Mouse (Mus musculus) layer of hippocampus, adult 2 months (tissue): ENCODE measurements around the gene Lat. TPM values are rescaled to one million over a fixed set of nuclear protein-coding genes. Genes with fewer than 3 reads are reported as not detected.

ENCODE experiments used
- DNase-seq, 2 experiments: peaks; one replicate each; pipeline ENCODE4 v3.0.0; 2022; ENCODE audit warnings: low spot score in 2 of 2
- H3K27ac ChIP-seq: fragments of 200-600 bp; 2 replicates; pipeline ENCODE4 v1.8.1; 2022
- H3K4me3 ChIP-seq: fragments of 200-600 bp; 2 replicates; pipeline ENCODE4 v1.8.1; 2022; ENCODE audit warnings: mild to moderate bottlenecking
- CTCF ChIP-seq: fragments of 200-600 bp; conservative IDR thresholded peaks from 2 replicates; pipeline ENCODE4 v1.8.1; 2022; ENCODE audit warnings: antibody characterized with exemption, mild to moderate bottlenecking, moderate library complexity
- total RNA-seq, 2 experiments: library from RNA; stranded (reverse); gene quantifications; 2 replicates each; pipeline ENCODE4 v1.2.3; 2021

Gene Lat
- total RNA-seq, 2 experiments from 2014 or later, result 0.98 to 1.2 TPM

DNA sequence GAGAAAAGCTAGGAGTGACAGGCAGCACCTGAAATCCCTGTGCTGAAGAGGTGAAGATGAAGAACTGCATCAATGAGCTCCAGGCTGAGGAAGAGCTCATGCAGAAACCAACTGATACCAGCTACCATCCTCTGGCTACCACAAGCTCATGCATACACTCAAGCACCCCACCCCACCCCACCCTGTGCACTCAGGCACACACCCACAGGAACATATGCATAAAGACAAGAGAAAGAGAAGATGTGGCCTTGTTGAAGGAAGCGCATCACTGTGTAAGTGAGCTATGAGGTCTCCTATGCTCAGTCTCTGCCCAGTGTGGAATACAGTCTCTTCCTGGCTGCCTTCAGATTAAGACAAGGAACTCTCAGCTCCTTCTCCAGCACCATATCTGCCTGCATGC, 18.8 kb upstream of the Lat start:
- no peak for TF ChIP-seq CTCF
- no peak overlapping the region for H3K27ac ChIP-seq
- no peak for DNase-seq

DNA sequence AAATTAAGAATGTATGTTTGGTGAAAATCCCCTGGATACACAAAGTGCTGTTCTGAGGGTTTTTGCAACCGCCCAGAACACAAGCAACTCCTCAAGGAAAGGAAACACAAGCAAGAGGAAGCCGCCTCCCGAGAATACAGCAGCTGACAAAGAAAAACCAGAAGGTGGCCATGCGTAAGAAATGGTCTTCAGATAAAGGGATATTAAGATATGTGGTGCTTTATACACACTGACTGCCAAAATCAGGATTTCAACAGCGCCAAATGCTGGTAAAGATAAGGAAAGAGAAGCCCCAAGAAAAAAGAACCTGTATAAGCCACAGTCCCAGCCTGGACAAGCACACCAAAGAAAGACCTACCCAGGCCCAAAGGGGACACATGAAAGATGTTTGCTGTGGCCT, 14.2 kb upstream of the Lat start:
- Histone ChIP-seq H3K4me3 (no peak overlapping the region), H3K27ac (no peak overlapping the region)
- no peak for DNase-seq
- no peak for TF ChIP-seq CTCF

More for the DNA sequence above, 18.8 kb upstream of the Lat start:
- no peak overlapping the region for H3K4me3 ChIP-seq

DNA sequence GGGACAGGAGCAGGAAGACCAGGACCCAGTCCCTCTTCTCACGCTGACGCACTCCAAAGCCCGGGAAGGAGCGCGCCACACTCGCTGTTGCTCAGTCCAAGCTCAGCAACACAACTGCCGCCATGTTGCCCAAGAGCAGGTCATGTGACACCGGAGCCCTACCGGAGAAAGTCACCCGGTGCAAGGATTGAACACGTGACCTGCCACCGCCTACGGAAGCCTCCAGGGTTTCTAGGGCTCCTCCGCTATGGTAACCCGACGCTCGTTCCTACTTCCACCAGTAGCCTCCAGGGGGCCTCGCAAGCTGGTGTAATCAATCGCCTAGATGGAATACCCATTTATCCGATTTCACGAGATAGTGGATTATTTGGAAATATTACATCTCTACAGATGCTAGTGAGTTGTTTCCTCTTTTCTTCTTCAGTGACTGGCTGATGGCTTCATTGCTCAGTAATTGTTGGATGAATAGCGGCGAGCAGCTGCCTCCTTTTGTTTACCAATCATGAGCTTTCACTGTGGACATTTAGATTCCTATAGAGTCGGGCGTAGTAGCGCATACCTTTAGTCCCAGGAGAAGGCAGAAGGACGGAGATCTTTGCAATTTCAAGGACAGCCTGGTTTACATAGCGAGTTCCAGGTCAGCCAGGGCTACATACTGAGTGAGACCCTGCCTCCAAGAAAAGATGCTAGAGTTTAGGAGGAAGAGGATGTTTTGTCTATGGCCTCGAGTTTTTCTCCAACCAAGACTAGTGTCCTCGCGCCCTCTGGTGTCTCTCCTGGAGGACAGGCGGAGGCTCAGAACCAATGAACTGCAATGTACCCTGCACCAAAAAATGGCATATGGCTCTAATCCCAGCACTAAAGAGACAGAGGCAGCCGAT, 8.1 kb upstream of the Lat start, which contains the start of gene Spns1:
Gene Spns1, minus strand, starts transcription at position 173 of the 881 bp plus-strand sequence.
- peak within 1 kb of the TSS; percentile 77 for H3K4me3 ChIP-seq
- peak; percentile 77 for TF ChIP-seq CTCF
- peak within 1 kb of the TSS; percentile 85 for H3K27ac ChIP-seq
- peak; percentile 98 for DNase-seq

GRCm38 (mm10) chr7:126376903-126377277, 7.5 kb upstream of the Lat start:
- H3K4me3 ChIP-seq, result peak overlapping the region; percentile 77

GRCm38 (mm10) chr7:126375012-126375411, 5.6 kb upstream of the Lat start:
- peak; percentile 51 for TF ChIP-seq CTCF
- Histone ChIP-seq H3K4me3 (no peak overlapping the region), H3K27ac (no peak overlapping the region)
- no peak for DNase-seq

More at GRCm38 (mm10) chr7:126376903-126377277, 7.5 kb upstream of the Lat start:
- no peak for DNase-seq
- TF ChIP-seq CTCF, result no peak
- peak overlapping the region; percentile 85 for H3K27ac ChIP-seq

GRCm38 (mm10) chr7:126374526-126374925, 5.2 kb upstream of the Lat start:
- Histone ChIP-seq H3K4me3 (no peak overlapping the region), H3K27ac (no peak overlapping the region)
- no peak for TF ChIP-seq CTCF
- DNase-seq, result no peak

DNA sequence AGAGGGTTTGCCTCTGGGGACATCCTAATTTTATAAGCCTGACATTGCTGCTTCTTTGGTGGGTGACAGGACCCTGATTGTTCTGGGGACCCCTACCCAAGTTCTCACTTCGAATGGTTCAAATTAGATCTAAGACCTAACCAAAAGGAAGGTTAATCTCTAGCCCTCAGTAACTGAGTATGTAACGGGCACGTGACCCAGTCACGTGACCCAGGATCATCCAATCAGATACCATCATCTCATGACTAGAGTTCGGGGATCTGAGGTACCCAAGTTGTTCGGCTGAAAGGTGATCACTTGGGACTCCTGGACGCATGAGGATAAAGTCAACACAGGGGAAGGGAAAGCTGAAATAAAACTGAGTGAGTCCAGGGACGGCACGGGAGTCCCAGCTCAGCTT, 3.6 kb upstream of the Lat start:
- DNase-seq, result no peak
- Histone ChIP-seq H3K4me3 (no peak overlapping the region), H3K27ac (no peak overlapping the region)
- TF ChIP-seq CTCF, result no peak

- H3K4me3 ChIP-seq, result no peak overlapping the region
- no peak for DNase-seq
- no peak for TF ChIP-seq CTCF
- no peak overlapping the region for H3K27ac ChIP-seq
Observed at GRCm38 (mm10) chr7:126368367-126368766, 1.0 kb downstream of the Lat start.

- H3K4me3 ChIP-seq, result no peak overlapping the region
- no peak for DNase-seq
- TF ChIP-seq CTCF, result no peak
- H3K27ac ChIP-seq, result no peak overlapping the region
Observed at GRCm38 (mm10) chr7:126367636-126368035, 1.7 kb downstream of the Lat start.

DNA sequence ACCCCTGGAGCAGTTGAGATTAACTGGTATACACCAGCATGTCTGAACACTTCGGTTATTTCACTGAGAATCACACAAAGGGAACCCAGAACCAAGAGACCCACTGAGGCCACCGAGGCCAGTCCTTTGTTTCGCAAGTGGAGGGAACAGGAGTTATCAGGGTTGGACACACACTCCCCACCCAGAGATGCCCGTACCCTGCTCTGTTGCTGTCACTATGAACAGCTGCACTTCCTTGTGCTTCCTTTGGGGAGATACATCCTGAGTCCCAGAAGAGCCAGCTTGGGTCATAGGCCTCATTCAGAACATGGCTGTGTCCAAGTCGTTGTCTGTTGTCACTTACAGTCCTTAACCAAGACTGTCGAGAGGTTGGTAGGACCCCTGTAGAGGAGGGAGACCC, 6.3 kb downstream of the Lat start:
- no peak for TF ChIP-seq CTCF
- no peak for DNase-seq
- Histone ChIP-seq H3K27ac (no peak overlapping the region), H3K4me3 (no peak overlapping the region)

DNA sequence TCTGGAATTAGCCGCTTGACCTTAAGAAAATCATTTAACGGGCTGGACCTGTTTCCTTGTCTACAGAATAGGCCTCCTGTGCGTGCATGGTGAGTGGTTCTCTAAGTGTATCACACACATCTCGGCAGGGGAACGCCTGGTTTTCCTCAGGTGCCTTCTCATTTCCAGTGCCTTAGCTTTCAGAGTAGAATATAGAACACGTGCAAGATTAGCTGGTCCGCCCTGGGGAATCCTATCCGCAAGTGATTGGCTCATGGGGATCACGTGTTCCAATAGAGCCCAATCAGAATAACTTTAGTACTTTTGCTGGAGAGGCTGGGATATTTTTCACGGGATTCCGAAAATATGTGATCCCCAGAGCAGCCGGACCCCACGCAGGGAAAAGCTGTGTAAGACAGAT, 10.3 kb downstream of the Lat start:
- DNase-seq, result no peak
- no peak for TF ChIP-seq CTCF
- no peak overlapping the region for H3K4me3 ChIP-seq
- no peak overlapping the region for H3K27ac ChIP-seq

GRCm38 (mm10) chr7:126358413-126358812, 11.0 kb downstream of the Lat start:
- TF ChIP-seq CTCF, result no peak
- Histone ChIP-seq H3K4me3 (no peak overlapping the region), H3K27ac (no peak overlapping the region)
- DNase-seq, result no peak

- Histone ChIP-seq H3K4me3 (no peak overlapping the region), H3K27ac (no peak overlapping the region)
- no peak for TF ChIP-seq CTCF
- no peak for DNase-seq
Observed at GRCm38 (mm10) chr7:126357838-126358237, 11.5 kb downstream of the Lat start.
